Mouse (Mus musculus) brown adipose tissue, adult 24 weeks (tissue): Measurements from ENCODE around the gene Foxp4. TPM values are rescaled to one million over a fixed set of nuclear protein-coding genes. Genes with fewer than 3 reads are reported as not detected.

Experiments used
- H3K27ac ChIP-seq: fragments of 200-500 bp; replicated peaks from 2 replicates; pipeline ENCODE4 v1.5.1; 2012; ENCODE audit warnings: low read depth, mild to moderate bottlenecking, low read length
- H3K4me1 ChIP-seq: fragments of 200-500 bp; 2 replicates; pipeline ENCODE4 v1.6.1; 2012; ENCODE audit warnings: low read length, mixed read lengths; ENCODE audit not compliant: control insufficient read depth, insufficient read depth, insufficient read length
- H3K4me3 ChIP-seq: fragments of 200-500 bp; 2 replicates; pipeline ENCODE4 v1.5.1; 2012; ENCODE audit warnings: low read depth, mild to moderate bottlenecking, low read length, moderate library complexity; ENCODE audit not compliant: insufficient read depth
- polyA plus RNA-seq: library from polyadenylated mRNA; stranded (reverse); fragments of >200 nt; gene quantifications from 2 replicates; pipeline ENCODE4 v1.2.4, GENCODE M21; 2012; ENCODE audit not compliant: missing spikeins, insufficient read depth, insufficient read length

Foxp4 gene
- polyA plus RNA-seq = 8.5 and 9.2 TPM in 2 replicates

DNA sequence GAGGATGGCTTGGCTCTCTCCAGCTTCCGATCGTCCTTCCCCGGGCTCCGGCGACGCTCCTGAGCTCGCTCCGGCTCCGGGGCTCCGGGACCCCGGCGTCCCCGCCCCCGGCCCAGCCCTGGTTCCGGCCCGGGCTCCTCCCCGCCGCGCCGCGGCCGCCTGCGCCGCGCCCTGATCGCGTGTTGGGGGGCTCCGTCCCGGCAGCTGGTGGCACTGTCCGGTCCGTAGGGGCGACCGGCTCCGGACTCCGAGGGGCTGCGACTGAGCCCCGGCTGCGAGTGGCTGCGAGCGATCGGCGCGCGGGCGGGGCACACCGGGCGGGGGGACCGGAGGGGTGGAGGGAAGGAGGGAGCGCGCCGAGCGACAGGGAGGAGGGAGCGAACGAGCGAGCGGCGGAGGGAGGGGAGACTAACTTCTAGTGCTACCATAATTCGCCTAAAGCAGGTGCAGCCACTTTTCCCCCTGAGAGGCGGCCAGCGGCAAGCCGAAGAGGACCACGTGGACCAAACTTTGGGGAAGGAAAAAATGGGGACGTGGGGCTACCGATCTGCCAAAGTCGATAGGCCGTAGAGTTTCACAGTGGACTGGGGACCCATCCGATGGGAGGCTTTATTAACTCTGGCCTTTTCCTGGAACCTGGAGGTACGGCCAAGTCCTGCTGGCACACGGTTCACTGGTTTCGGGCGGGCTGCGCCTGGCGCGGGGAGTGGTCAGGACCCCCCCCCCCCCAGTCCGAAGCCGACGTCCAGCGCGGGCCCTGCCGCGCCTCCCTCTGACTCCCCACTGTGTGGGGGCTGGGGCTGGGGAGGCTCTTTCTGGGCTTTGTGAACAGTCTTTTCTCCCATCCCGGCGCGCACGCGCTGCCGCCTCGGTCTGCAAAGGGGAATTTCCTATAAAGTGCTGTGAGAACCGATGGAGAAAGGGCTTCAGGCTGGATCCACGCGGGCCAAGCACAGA lies at the start of gene Foxp4:
Foxp4 (minus strand) TSS at position 263 of the 957 bp plus-strand sequence.
- Histone ChIP-seq H3K4me1 (peaks cover 20% of the 10 kb centered on the region), H3K27ac (peak within 1 kb of the TSS; percentile 54), H3K4me3 (peak within 1 kb of the TSS; percentile 97)

DNA sequence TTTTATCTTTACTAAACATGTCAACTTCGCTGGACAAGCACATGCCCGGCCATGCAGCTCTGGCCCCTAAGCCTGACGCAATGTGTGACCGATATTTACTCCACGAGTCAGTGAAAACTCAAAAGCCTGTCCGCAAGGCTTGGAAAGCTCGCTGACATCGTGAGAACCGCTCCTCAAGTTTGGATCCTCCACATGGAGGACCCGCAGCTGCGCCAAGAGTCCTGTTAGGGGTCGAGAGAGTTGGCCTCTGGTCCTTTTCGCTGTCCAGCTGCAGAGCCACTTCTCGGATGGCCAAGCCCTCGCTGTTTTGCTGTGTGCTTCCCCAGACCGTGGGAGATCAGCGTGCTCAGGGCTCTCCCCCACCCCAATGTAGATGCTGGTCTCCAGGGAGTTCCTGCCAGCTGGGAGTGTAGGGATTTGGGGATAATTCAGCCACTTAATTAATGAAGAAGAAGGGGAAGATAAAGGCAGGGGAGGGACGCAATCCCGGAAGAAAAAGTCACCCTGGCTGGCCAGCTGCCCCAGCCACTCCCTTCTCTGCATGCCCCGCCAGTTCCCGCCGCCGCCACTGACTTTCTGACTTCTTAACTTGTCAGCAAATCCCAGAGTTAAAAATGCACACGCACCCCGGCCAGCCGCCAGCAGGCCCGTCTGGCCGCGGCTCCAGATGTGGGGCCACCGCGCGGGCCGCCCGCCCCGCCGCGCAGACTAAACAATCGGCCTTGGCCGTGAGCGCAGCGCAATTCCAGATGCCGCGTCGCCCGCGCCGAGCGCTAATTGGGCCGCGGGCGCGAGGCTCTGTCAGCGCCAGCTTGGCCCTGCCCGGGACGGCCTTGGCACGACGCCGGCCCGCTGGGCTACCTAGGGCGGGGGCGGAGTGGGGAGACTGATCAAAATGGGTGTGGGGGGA lies 49.4 kb upstream of the Foxp4 start:
- peak overlapping the region; percentile 82 for H3K27ac ChIP-seq
- H3K4me1 ChIP-seq = peaks cover 7% of the 10 kb centered on the region; the same call in 1 of the 2 replicates
- peak overlapping the region; percentile 53 for H3K4me3 ChIP-seq

DNA sequence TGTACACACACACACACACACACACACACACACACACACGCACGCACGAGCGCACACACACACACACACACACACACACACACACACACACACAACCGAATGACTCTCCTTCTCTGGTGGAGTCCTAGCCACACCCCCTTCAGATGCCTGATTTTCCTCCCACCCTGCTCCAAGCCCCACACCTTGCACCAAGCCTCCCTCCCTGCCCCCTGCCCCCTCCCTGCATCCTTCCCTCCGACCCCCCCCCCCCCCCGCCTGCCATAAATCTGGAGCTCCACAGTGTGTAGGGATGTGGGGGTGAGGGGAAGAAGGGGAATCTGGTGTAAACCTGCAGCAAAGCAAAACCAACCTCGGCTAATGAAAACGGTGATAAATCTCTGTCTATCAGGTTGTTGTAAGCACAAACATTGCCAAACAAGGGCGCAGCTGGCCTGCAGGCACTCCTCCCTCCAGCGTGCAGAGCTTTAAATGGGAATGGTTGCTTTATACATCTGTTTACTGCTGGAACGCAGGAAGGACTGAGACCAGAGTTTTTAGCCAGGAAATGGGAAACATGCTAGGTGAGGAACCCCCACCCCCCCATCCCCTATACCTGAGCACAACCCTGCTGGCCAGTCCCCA lies 41.5 kb upstream of the Foxp4 start:
- Histone ChIP-seq H3K4me3 (no peak overlapping the region), H3K27ac (no peak overlapping the region), H3K4me1 (no peaks in the 10 kb centered on the region)

DNA sequence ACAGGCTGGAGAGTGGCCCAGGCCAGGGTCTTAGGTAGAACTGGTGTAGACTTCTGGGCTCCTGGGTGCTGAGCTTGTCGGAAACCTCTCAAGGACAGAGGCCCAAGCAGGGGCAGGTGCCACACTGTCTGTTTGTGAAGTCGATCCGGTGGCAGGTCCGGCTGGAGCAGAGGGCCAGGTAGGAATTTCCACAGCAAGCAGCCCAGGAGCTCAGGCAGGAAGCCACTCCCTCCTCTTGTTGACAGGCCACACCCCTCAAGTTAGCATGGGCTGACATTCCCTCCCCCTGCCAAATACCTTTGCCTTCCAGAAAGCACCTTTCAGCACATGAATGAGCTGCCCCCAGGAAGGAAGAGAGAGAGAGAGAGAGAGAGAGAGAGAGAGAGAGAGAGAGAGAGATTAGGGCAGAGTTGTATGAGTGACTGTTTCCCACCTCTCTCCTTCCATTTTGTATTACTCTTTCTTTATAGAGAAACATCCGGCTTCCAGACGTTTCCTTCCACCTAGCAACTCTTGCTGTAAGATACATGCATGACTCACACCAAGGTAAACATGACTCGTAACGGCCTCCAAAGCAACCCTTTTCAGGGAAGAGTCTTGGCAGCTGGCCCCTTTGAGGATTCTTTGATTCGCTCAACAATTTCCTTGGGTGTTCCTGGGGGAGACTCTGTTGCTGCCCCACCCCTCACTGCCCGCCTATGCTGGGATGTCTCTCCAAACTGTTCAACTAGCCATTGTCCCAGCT lies 33.8 kb upstream of the Foxp4 start:
- no peak overlapping the region for H3K27ac ChIP-seq
- no peaks in the 10 kb centered on the region for H3K4me1 ChIP-seq
- H3K4me3 ChIP-seq = no peak overlapping the region

DNA sequence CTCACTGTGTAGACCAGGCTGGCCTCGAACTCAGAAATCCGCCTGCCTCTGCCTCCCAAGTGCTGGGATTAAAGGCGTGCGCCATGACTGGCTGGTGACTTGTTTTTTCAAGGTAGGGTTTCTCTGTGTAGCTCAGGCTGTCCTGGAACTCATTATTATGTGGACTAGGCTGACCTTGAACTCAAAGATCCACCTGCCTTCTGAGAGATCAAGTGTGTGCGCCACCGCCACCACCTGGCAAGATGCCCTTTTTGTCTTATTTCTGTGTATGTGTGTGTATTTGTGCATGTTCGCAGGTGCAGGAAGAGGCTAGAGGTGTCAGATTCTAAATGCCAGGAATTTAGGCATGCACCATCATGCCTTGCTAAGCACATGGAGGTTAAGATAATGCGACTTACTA lies 32.0 kb upstream of the Foxp4 start:
- H3K27ac ChIP-seq = no peak overlapping the region
- H3K4me1 ChIP-seq = no peaks in the 10 kb centered on the region
- H3K4me3 ChIP-seq = no peak overlapping the region

DNA sequence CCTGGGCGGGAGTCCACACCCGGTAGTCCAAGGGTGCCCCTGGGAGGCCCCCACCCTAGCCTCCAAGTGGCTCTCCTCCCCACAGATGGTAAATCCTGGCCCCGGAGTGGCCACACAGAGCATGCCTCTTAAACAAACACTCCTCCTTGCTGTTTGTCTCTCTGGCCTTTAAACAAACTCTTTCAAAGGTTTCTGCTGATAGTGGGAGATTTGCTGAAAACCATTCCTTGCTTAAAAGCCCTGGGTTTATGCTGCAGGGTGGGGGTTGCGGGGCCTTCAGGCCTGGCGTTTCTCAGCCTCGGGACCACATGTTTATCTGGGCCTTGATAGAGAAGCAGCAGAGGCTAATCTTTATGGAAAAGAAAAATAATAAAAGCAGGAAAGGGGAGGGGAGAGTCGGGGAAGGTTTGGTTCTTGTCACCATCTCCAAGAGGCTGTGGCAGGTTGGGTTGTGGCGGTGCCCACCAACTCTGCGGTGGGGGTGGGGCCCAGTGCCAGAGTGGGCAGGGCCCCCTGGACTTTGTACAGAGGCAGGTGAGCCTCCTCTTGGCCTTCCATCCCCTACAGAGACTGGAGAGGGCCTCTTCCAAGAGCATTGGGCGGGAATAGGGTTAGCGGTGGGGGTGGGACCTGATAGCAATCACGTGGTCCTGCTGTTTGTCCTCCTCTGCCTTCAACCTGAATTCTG lies 30.8 kb upstream of the Foxp4 start:
- Histone ChIP-seq H3K4me3 (no peak overlapping the region), H3K4me1 (no peaks in the 10 kb centered on the region), H3K27ac (no peak overlapping the region)

DNA sequence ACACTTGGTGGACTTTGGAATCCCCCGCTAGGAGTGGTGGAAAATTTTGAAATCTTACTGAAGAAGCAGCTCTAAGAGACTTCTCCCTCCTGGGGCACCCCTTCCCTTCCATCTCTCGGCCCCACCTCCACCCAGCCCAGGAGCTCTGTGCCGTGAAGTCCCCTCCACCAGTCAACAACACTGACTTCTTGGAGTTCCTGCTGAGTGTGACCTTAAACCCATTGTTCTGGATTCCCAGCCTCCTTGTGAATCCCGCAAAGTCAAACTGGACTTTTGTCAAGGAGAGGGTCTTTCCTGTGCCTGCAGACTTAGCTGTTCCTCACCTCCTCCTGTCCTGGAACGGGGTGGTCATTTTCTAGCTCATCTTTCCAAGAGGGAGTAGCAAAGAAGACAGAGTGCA lies 28.8 kb upstream of the Foxp4 start:
- Histone ChIP-seq H3K4me1 (no peaks in the 10 kb centered on the region), H3K27ac (no peak overlapping the region), H3K4me3 (no peak overlapping the region)

DNA sequence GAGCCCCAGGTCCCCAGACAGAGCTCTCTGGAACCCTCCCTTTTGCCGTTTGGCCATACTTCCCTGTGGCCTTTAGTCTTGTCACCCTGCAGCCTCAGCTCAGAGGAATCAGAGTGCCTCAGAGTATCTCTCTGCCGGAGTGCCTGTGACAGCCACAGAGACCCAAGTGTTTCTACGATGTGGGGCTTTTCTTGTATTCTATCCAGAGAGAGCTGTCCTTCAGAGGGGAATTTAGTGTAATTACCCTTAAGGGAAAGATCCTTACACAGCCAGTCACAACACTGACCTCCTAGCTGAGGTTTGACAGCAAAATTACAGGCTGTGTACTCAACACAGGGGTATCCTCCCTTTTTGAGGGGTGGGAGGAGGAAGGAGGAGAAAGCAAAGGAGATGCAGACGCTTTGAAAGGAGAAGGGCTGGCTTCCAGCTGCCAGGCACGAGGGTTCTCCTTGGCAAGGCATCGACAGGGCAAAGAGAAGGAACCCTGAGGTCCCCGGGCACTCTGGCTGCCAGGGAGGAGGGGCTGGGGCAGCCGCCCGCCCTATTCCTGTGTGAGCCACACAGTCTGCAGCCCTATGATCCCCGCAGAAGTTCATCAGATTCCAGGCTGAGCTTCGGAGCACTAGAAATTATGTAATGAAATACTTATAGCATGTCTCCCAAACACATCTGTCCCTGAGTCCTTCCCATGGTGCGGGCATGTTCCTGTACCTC lies 28.1 kb upstream of the Foxp4 start:
- no peak overlapping the region for H3K4me3 ChIP-seq
- no peak overlapping the region for H3K27ac ChIP-seq
- H3K4me1 ChIP-seq = no peaks in the 10 kb centered on the region

DNA sequence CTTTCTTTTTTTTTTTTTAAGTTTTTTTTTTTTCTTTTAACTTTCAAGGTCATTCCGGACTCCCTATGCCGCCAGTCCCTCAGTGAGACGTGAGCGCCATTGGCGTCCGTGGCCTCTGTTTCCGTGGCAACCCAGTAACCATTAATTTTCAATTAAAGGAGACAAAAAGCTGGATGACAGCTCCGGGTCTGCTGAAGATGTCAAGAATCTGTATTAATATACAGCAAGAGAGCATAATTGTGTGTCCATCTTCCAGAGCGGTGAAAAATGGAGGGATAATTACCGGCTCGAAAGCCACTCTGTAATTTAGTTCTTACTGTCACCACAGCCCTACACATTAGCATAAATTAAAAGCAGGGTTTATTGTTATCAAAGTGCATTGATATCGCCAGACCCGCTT lies 27.0 kb upstream of the Foxp4 start:
- H3K27ac ChIP-seq = no peak overlapping the region
- H3K4me3 ChIP-seq = no peak overlapping the region
- H3K4me1 ChIP-seq = no peaks in the 10 kb centered on the region

DNA sequence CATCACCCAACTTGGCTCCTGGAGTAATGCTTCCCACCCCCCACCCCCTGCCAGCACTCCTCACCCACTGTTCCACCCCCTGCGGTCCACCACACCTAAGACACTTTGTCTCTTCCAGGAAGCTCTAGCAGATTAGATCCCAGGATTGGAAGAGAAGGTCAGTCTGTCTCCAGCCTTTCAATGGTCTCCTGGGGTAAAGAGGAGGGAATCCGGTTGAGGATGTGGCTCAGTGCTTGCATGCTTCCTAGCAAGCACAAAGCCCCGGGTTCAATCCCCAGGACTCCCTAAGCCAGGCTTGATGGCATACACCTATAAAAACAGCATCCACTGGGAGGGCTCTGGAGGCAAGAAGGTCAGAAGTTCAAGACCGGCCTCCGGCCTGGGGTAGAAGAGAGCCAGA lies 26.4 kb upstream of the Foxp4 start:
- Histone ChIP-seq H3K4me3 (no peak overlapping the region), H3K27ac (no peak overlapping the region), H3K4me1 (no peaks in the 10 kb centered on the region)

DNA sequence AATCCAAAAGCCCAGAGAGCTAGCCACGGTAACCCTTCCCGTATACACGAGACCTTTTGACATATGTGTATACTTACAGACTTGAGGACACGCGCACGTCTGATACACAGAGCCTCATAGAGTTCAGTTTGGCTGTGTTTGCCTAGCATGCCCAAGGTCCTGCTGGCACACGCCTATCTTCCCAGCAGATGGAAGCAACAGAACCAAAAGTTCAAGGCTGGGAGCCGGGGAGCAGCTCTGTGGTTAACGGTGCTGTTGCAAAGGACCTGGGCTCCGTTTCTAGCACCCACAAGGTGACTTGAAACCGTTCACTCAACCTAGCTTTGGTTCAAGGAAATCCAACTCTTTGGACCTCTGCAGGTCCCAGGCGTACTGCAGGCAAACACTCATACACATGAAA lies 25.0 kb upstream of the Foxp4 start:
- Histone ChIP-seq H3K27ac (no peak overlapping the region), H3K4me3 (no peak overlapping the region), H3K4me1 (no peaks in the 10 kb centered on the region)

DNA sequence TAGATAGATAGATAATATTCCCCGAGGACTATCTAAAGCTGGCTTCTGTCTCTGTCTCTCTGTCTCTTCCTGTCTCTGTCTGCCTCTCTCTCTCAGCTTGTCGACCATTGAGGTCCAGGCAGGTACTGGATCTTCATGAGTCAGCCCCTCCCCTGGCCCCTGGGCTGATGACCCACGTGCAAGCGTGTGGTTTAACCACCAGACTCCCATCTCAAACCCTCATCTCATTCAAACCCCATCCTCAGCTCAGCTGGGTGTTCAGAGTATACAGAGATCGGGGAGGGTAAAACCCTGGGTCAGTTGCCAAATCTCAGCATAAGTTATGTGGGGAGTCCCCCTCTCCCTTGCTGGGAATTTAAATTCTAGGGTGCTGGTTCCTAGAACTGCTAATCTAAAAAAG lies 24.3 kb upstream of the Foxp4 start:
- Histone ChIP-seq H3K27ac (no peak overlapping the region), H3K4me1 (no peaks in the 10 kb centered on the region), H3K4me3 (no peak overlapping the region)

DNA sequence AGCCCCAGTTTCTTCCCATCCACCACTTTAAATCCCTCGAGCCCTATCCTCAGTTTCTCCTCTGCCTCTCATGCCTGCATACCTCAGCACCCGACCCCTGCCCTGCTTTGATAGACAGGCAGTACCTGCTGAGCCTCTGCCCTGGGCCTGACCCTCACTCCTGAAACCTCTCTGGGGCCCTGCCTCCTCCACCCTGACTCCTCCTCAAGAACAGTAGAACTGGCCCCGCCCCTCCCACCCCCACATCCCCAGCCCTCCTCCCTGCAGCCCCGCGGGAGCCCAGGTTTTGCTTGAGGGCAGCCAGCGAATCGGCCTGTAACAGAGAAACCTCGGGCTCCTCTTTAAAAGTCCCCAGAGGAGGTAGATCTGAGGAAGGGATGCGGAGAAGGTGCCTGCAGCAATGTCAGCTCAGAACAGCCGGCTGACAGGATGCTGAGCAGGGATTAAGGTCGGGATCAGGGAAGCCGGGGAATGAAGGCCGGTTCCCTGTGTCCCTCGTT lies 22.5 kb upstream of the Foxp4 start:
- Histone ChIP-seq H3K27ac (no peak overlapping the region), H3K4me3 (no peak overlapping the region), H3K4me1 (no peaks in the 10 kb centered on the region)
